31 mouse cellular contexts compared by ENCODE assay signal in genomic region chr7:44708574-44708973, GRCm38 (mm10). TPM values are rescaled to one million over a fixed set of nuclear protein-coding genes. Genes with fewer than 3 reads are reported as not detected.
"Had no signal": no experiment of that assay in that cellular context is flagged by ENCODE, and none has a peak within 500 bp of the region (broad histone marks: within the 10 kb centered on the region; RNA-seq: fewer than 3 reads in every experiment).

TSS of gene Izumo2 (plus strand) at chr7:44708742.

- ATAC-seq: intestine, embryonic 16.5 days; liver, postnatal 0 days had no signal

- H3K4me2 ChIP-seq: lung, embryonic 14.5 days; midbrain, embryonic 11.5 days; stomach, embryonic 15.5 days had no signal

- H3K9me3 ChIP-seq: stomach, embryonic 15.5 days had no signal

- H3K36me3 ChIP-seq: stomach, embryonic 15.5 days had no signal

- DNase-seq: kidney, adult 18-20 months; kidney, adult 9 months; kidney, postnatal 14 days; kidney, postnatal 4 days; liver, postnatal 0 days; lung, embryonic 14.5 days; lung, postnatal 14 days; lung, postnatal 4 days; midbrain, embryonic 14.5 days; retina, postnatal 1 day; right cerebral cortex, postnatal 25 days; spleen, adult 18-20 months; thymus, postnatal 25 days had no signal

- H3K9ac ChIP-seq: liver, embryonic 14.5 days; liver, postnatal 0 days; lung, embryonic 14.5 days; stomach, embryonic 15.5 days had no signal

- H3K27me3 ChIP-seq: stomach, embryonic 15.5 days had no signal

- H3K4me1 ChIP-seq: stomach, embryonic 15.5 days had no signal

- H3K4me3 ChIP-seq: stomach, embryonic 15.5 days had no signal

- H3K27ac ChIP-seq: liver, embryonic 14.5 days; stomach, embryonic 15.5 days had no signal

RNA-seq across cellular contexts. Expression of gene Izumo2, which starts in this region (rescaled TPM):
- total RNA-seq: layer of hippocampus, adult 18-20 months; layer of hippocampus, postnatal 14 days; left cerebral cortex, adult 18-20 months; left cerebral cortex, postnatal 25 days; liver, adult 2 months; megakaryocyte progenitor cell, adult 5-6 weeks; megakaryocyte-erythroid progenitor cell, adult 5-6 weeks; midbrain, postnatal 0 days had no signal
- polyA plus RNA-seq: intestine, embryonic 16.5 days; kidney, embryonic 16.5 days; limb, embryonic 11.5 days; limb, embryonic 14.5 days; liver, adult 2 months; liver, embryonic 14.5 days; liver, postnatal 0 days; lung, embryonic 14.5 days; midbrain, embryonic 11.5 days; midbrain, embryonic 14.5 days; midbrain, postnatal 0 days; neural tube, embryonic 11.5 days; neural tube, embryonic 14.5 days; stomach, embryonic 15.5 days; thymus, postnatal 0 days had no signal
